In the genomic region with DNA sequence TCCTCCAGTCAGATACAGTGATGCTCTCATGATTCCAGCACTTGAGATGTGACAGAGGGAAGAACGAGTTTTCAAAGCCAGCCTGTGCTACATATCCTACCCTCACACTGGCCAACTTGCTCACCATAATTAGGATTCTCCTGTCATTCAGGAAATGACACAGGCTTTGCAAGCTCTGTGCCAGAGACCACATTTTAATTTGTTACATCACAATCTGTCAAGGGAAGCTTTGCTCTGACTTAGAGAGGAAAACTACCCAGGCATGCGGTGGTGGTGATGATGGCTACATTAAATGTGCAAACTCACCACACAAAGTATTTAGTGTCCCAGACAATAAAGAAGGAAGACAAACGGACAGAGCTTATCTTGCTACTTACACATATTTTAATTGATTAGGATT, we compare ENCODE assay signal across 36 mouse cellular contexts. TPM values are rescaled to one million over a fixed set of nuclear protein-coding genes. Genes with fewer than 3 reads are reported as not detected.
DNase-seq lines count a peak whose midpoint lies in the region; ATAC-seq and TF ChIP-seq lines count a peak whose summit lies in the region.
"Had no signal": no experiment of that assay in that cellular context is flagged by ENCODE, and none has a peak within 500 bp of the region (broad histone marks: within the 10 kb centered on the region; RNA-seq: fewer than 3 reads in every experiment).

No protein-coding gene starts in this region.

- TF ChIP-seq CTCF in Patski (IDR thresholded peaks at IDR 0.05): no peak

- peak; percentile 85 for DNase-seq in 416B (ENCODE audit: low read depth)
- no peak for DNase-seq in Patski (ENCODE audit: low read depth, low spot score)
- DNase-seq in lung, adult 18-20 months: no peak
- DNase-seq in ovary, postnatal 36 days (ENCODE audit: low spot score): no peak
- no peak for DNase-seq in gastrocnemius, postnatal 4 days (ENCODE audit: low spot score in 2 of 2)
- DNase-seq: adrenal gland, adult 8-10 months; adrenal gland, postnatal 25 days; B cell, adult 2 months; cerebellum, adult 18-20 months; cerebellum, adult 9-11 months; cerebellum, postnatal 25 days; embryo, embryonic 11 days; gastrocnemius, adult 2 months; gastrocnemius, postnatal 14 days; heart, postnatal 36 days had no signal

- POLR2A ChIA-PET in Patski (lab: Charles Lee): interaction anchor here (0.6 kb wide), 1 partner anchor 21 kb away, joined by 3 read pairs; no protein-coding TSS in a partner anchor

- H3K4me3 ChIP-seq in liver, embryonic 12.5 days: no peak overlapping the region
- H3K4me3 ChIP-seq: embryonic facial prominence, embryonic 10.5 days; embryonic facial prominence, embryonic 13.5 days; erythroblast, embryonic 14.5 days; forebrain, embryonic 13.5 days; gastrocnemius, adult 2 months had no signal

- H3K36me3 ChIP-seq in liver, embryonic 12.5 days: peaks cover 37% of the 10 kb centered on the region
- H3K36me3 ChIP-seq: embryonic facial prominence, embryonic 13.5 days had no signal

- in situ Hi-C loops in Patski (cut with MboI; ENCODE audit: low pct_unique_long_range_greater_than_20kb): no loop called here

- no peak overlapping the region for H3K9ac ChIP-seq in liver, embryonic 12.5 days
- H3K9ac ChIP-seq: embryonic facial prominence, embryonic 13.5 days; forebrain, embryonic 13.5 days; hindbrain, embryonic 14.5 days had no signal

- H3K9me3 ChIP-seq in liver, embryonic 12.5 days (replicated peaks): no peaks in the 10 kb centered on the region
- H3K9me3 ChIP-seq: embryonic facial prominence, embryonic 10.5 days; embryonic facial prominence, embryonic 13.5 days; forebrain, embryonic 13.5 days; G1E had no signal

- CTCF ChIA-PET in Patski (lab: Charles Lee): interaction anchor here (1.0 to 3.6 kb wide), 7 partner anchors 12 to 161 kb away, joined by 3 to 14 read pairs (median 5); a partner anchor contains a TSS

- no peaks in the 10 kb centered on the region for H3K27me3 ChIP-seq in Patski
- H3K27me3 ChIP-seq in liver, embryonic 12.5 days (replicated peaks): no peaks in the 10 kb centered on the region
- H3K27me3 ChIP-seq: CH12.LX; embryonic facial prominence, embryonic 13.5 days; forebrain, embryonic 13.5 days had no signal

- H3K4me2 ChIP-seq in liver, embryonic 12.5 days: no peak overlapping the region
- H3K4me2 ChIP-seq: embryonic facial prominence, embryonic 13.5 days; forebrain, embryonic 13.5 days; heart, embryonic 11.5 days; hindbrain, embryonic 14.5 days had no signal

- 64% methylated on average over 3 of the region's 3 CpGs for WGBS in liver, embryonic 12.5 days (ENCODE audit: insufficient replicate concordance)

- no peaks in the 10 kb centered on the region for H3K4me1 ChIP-seq in liver, embryonic 12.5 days
- H3K4me1 ChIP-seq: embryonic facial prominence, embryonic 10.5 days; embryonic facial prominence, embryonic 13.5 days; forebrain, embryonic 13.5 days had no signal

- no peak overlapping the region for H3K27ac ChIP-seq in liver, embryonic 12.5 days
- H3K27ac ChIP-seq: embryonic facial prominence, embryonic 10.5 days; embryonic facial prominence, embryonic 13.5 days; forebrain, embryonic 13.5 days; gastrocnemius, adult 2 months; hindbrain, embryonic 14.5 days; hindbrain, postnatal 0 days had no signal

- ATAC-seq in Patski: peak; percentile 47
- ATAC-seq in granulocyte monocyte progenitor cell, adult 5-6 weeks (replicated peaks; ENCODE audit: poor library complexity, severe bottlenecking): peak; percentile 89
- peak; percentile 82 for ATAC-seq in megakaryocyte progenitor cell, adult 5-6 weeks (replicated peaks; ENCODE audit: poor library complexity)
- ATAC-seq in liver, embryonic 12.5 days: no peak
- ATAC-seq: activated CD4-positive, CD25-positive, alpha-beta regulatory T cell, adult 4 months; forebrain, embryonic 13.5 days; forebrain, embryonic 16.5 days; hindbrain, postnatal 0 days; inflammation-experienced regulatory T-cells, adult 6 months; intestine, embryonic 16.5 days had no signal

RNA-seq across cellular contexts. Expression of a gene that starts 45.8 kb away (rescaled TPM):
- polyA plus RNA-seq in Patski (2021): not detected
- total RNA-seq in granulocyte monocyte progenitor cell, adult 5-6 weeks (2014; fragmentation: Nextera tagmentation): not detected in 2 replicates
- not detected in 2 replicates for total RNA-seq in granulocyte monocyte progenitor cell, adult 5-6 weeks (2017)
- total RNA-seq in megakaryocyte progenitor cell, adult 5-6 weeks (2015): not detected in 2 replicates
- total RNA-seq in megakaryocyte progenitor cell, adult 5-6 weeks (2017): not detected in 2 replicates
- total RNA-seq in gastrocnemius, postnatal 4 days (2021): not detected
- polyA plus RNA-seq in liver, embryonic 12.5 days (2016; fragmentation: Nextera tagmentation; extraction: Ambion mirVana): not detected in 2 replicates
- total RNA-seq: adrenal gland, adult 8-10 months; adrenal gland, postnatal 25 days; CH12.LX; gastrocnemius, adult 2 months; gastrocnemius, postnatal 14 days; heart, adult 8-10 months; heart, postnatal 36 days; hindbrain, postnatal 0 days had no signal
- polyA plus RNA-seq: cortical plate, adult 2 months; embryonic facial prominence, embryonic 10.5 days; embryonic facial prominence, embryonic 13.5 days; erythroblast, embryonic 14.5 days; forebrain, embryonic 16.5 days; frontal cortex, adult 2 months; G1E; gonadal fat pad, adult 2 months; hindbrain, embryonic 11.5 days had no signal

RNA-seq across cellular contexts. Expression of a gene that starts 59.1 kb away (rescaled TPM):
- polyA plus RNA-seq in Patski (2021): 24.5 TPM
- total RNA-seq in granulocyte monocyte progenitor cell, adult 5-6 weeks (2014; fragmentation: Nextera tagmentation): 9.9 and 10.5 TPM in 2 replicates
- total RNA-seq in granulocyte monocyte progenitor cell, adult 5-6 weeks (2017): 4.6 and 5.6 TPM in 2 replicates
- total RNA-seq in megakaryocyte progenitor cell, adult 5-6 weeks (2015): 12.3 and 13.5 TPM in 2 replicates
- 4.6 and 5.3 TPM in 2 replicates for total RNA-seq in megakaryocyte progenitor cell, adult 5-6 weeks (2017)
- total RNA-seq in gastrocnemius, postnatal 4 days (2021): 1 to 10 TPM; 4.3 TPM
- polyA plus RNA-seq in liver, embryonic 12.5 days (2016; fragmentation: Nextera tagmentation; extraction: Ambion mirVana): 4.8 and 5.1 TPM in 2 replicates
